Mouse (Mus musculus) ES-E14 (cell line): ENCODE measurements around the gene Pik3cd.

Experiments used
- CHD2 ChIP-seq: IDR thresholded peaks from 2 replicates; pipeline ENCODE4 v1.6.1; 2014; ENCODE audit warnings: mild to moderate bottlenecking, low read depth, low read length, inconsistent platforms
- HCFC1 ChIP-seq: IDR thresholded peaks from 2 replicates; pipeline ENCODE4 v1.6.1; 2012; ENCODE audit warnings: low read length, inconsistent platforms, borderline replicate concordance; ENCODE audit not compliant: insufficient read depth
- ZNF384 ChIP-seq: IDR thresholded peaks from 2 replicates; pipeline ENCODE4 v1.6.1; 2012; ENCODE audit warnings: low read depth, low read length, inconsistent platforms

DNA sequence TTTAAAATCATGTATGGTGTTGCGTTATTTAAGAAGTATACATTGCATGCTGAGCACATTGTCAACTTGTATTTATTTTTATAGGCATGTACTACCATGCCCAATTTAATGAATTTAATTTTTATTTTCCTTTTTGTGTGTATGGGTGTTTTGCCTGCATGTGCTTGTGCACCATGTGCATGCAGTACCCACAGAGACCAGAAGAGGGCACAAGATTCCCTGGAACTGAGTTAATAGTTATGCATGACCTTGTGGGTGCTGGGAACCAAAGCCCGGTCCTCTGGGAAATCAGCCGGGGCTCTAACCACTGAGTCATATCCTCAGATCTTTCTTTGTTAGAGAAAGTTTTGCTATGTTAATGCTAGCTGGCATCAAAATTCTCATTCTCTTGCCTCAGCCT is 87.5 kb downstream of the Pik3cd start:
- TF ChIP-seq HCFC1 (no peak), CHD2 (no peak), ZNF384 (no peak)
